Mouse (Mus musculus) stomach, adult 2 months (tissue): ENCODE results near the gene St6galnac1. TPM values are rescaled to one million over a fixed set of nuclear protein-coding genes. Genes with fewer than 3 reads are reported as not detected.

ENCODE experiments used
- polyA plus RNA-seq: library from polyadenylated mRNA; depleted of rRNA; stranded (reverse); fragments of >200 nt; gene quantifications from 2 replicates; pipeline ENCODE4 v1.2.3, GENCODE M21; 2012; rRNA removed

The St6galnac1 gene
- not detected in 2 replicates for polyA plus RNA-seq

GRCm38 (mm10) chr11:116775407-116775806, at the start of gene St6galnac1:
St6galnac1 (minus strand) TSS chr11:116775507.

Other genes starting within 250 kb of the St6galnac1 start
- 5.5 and 6.2 TPM in 2 replicates for gene Sphk1, start 244.6 kb downstream of the St6galnac1 start, polyA plus RNA-seq
- 7.3 and 8.5 TPM in 2 replicates for gene Ube2o, start 194.1 kb downstream of the St6galnac1 start, polyA plus RNA-seq
- gene Aanat, start 189.1 kb downstream of the St6galnac1 start, polyA plus RNA-seq: 0.06 and 0.21 TPM in 2 replicates
- gene Rhbdf2, start 148.5 kb downstream of the St6galnac1 start, polyA plus RNA-seq: 19.1 and 19.6 TPM in 2 replicates
- 0.45 and 0.75 TPM in 2 replicates for gene Prcd, start 122.0 kb downstream of the St6galnac1 start, polyA plus RNA-seq
- 21.5 and 28.4 TPM in 2 replicates for gene Cygb, start 121.2 kb downstream of the St6galnac1 start, polyA plus RNA-seq
- gene Mxra7, start 52.5 kb upstream of the St6galnac1 start, polyA plus RNA-seq: 44.7 and 91.7 TPM in 2 replicates
- gene Mettl23, start 67.8 kb upstream of the St6galnac1 start, polyA plus RNA-seq: 7.8 and 13.4 TPM in 2 replicates
- gene Jmjd6, start 67.9 kb upstream of the St6galnac1 start, polyA plus RNA-seq: 7.5 and 10.0 TPM in 2 replicates
- 13.2 and 17.1 TPM in 2 replicates for gene Mfsd11, start 76.9 kb upstream of the St6galnac1 start, polyA plus RNA-seq
- 241 and 393 TPM in 2 replicates for gene Srsf2, start 77.6 kb upstream of the St6galnac1 start, polyA plus RNA-seq
- 0.89 and 0.91 TPM in 2 replicates for gene Mgat5b, start 143.4 kb upstream of the St6galnac1 start, polyA plus RNA-seq